Mouse (Mus musculus) embryonic facial prominence, embryonic 10.5 days (tissue): Measurements from ENCODE around the gene Txndc11. TPM values are rescaled to one million over a fixed set of nuclear protein-coding genes. Genes with fewer than 3 reads are reported as not detected.

Experiments
- microRNA-seq: library from miRNA; unstranded; fragments of <30 nt; microRNA quantifications from one replicate; pipeline ENCODE4, GENCODE M21; 2017
- polyA plus RNA-seq: library from polyadenylated mRNA; unstranded; fragments of >200 nt; fragmentation: Nextera tagmentation; extraction: Ambion mirVana; gene quantifications from 2 replicates; pipeline ENCODE4 v1.2.1, GENCODE M21; 2016

Gene Txndc11
- polyA plus RNA-seq, 1 experiment from 2014 or later = 27.9 TPM

Small RNA genes within 50 kb of the gene (microRNA-seq; reads per million reads assigned to microRNA genes)
- 200 reads per million, percentile 57 among the genes with 10 or more reads in this experiment for gene Gm23935

Other genes with a start within 250 kb of the Txndc11 start
- 56.5 and 59.5 TPM in 2 replicates for gene Snn, start 73.7 kb downstream of the Txndc11 start, polyA plus RNA-seq
- 97.3 and 115 TPM in 2 replicates for gene Litaf, start 68.5 kb downstream of the Txndc11 start, polyA plus RNA-seq
- 83.7 and 88.5 TPM in 2 replicates for gene Zc3h7a, start 41.7 kb upstream of the Txndc11 start, polyA plus RNA-seq
- gene Rsl1d1, start 68.7 kb upstream of the Txndc11 start, polyA plus RNA-seq = 290 and 300 TPM in 2 replicates
- gene Gspt1, start 119.7 kb upstream of the Txndc11 start, polyA plus RNA-seq = 93.2 and 98.2 TPM in 2 replicates
- not detected in 2 replicates for gene Tnfrsf17, start 179.2 kb upstream of the Txndc11 start, polyA plus RNA-seq
- 10.7 and 12.1 TPM in 2 replicates for gene Snx29, start 188.3 kb upstream of the Txndc11 start, polyA plus RNA-seq